Comparison of ENCODE assay signal across 10 mouse cellular contexts in the genomic region with DNA sequence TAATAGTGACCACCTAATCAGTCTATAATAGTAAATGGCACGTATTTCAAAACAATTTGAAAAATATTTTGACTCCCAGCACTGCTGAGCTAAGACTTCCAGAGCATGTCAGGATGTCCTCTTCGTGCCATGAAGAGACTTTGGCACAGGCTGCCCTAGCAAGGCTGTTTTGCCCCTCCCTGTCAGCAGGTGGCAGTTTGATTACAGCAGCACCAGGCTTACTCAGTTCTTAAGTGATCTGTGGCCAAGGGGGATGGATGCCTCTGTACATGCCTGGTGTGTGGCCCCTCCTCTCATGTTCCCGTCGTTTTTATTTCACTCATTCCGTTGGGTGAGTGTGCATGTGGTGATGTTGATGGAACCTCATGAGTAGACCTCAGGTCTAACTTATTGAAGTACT. TPM values are rescaled to one million over a fixed set of nuclear protein-coding genes. Genes with fewer than 3 reads are reported as not detected.
DNase-seq lines count a peak whose midpoint lies in the region; ATAC-seq lines count a peak whose summit lies in the region.
"Had no signal": no experiment of that assay in that cellular context is flagged by ENCODE, and none has a peak within 500 bp of the region (broad histone marks: within the 10 kb centered on the region; RNA-seq: fewer than 3 reads in every experiment).

No protein-coding gene starts in this region.

- no peaks in the 10 kb centered on the region for H3K4me1 ChIP-seq in neural tube, embryonic 15.5 days
- no peaks in the 10 kb centered on the region for H3K4me1 ChIP-seq in embryonic facial prominence, embryonic 10.5 days
- H3K4me1 ChIP-seq: embryonic facial prominence, embryonic 15.5 days had no signal

- H3K27ac ChIP-seq in neural tube, embryonic 15.5 days (replicated peaks) = no peak overlapping the region
- no peak overlapping the region for H3K27ac ChIP-seq in embryonic facial prominence, embryonic 10.5 days (replicated peaks)
- H3K27ac ChIP-seq: embryonic facial prominence, embryonic 15.5 days had no signal

- no peaks in the 10 kb centered on the region for H3K36me3 ChIP-seq in neural tube, embryonic 15.5 days
- no peaks in the 10 kb centered on the region for H3K36me3 ChIP-seq in embryonic facial prominence, embryonic 10.5 days (replicated peaks)
- H3K36me3 ChIP-seq: embryonic facial prominence, embryonic 15.5 days had no signal

- H3K4me3 ChIP-seq in neural tube, embryonic 15.5 days (replicated peaks) = no peak overlapping the region
- no peak overlapping the region for H3K4me3 ChIP-seq in embryonic facial prominence, embryonic 10.5 days
- H3K4me3 ChIP-seq: embryonic facial prominence, embryonic 15.5 days had no signal

- H3K9me3 ChIP-seq in neural tube, embryonic 15.5 days (replicated peaks) = no peaks in the 10 kb centered on the region
- no peaks in the 10 kb centered on the region for H3K9me3 ChIP-seq in embryonic facial prominence, embryonic 10.5 days
- H3K9me3 ChIP-seq: embryonic facial prominence, embryonic 15.5 days had no signal

- WGBS in neural tube, embryonic 15.5 days = 69% methylated on average over 5 of the region's 5 CpGs
- WGBS in embryonic facial prominence, embryonic 10.5 days = 70% methylated on average over 5 of the region's 5 CpGs

- H3K27me3 ChIP-seq in neural tube, embryonic 15.5 days (replicated peaks) = no peaks in the 10 kb centered on the region
- H3K27me3 ChIP-seq in embryonic facial prominence, embryonic 10.5 days (replicated peaks; ENCODE audit: low read depth, poor library complexity, severe bottlenecking) = no peaks in the 10 kb centered on the region
- H3K27me3 ChIP-seq: embryonic facial prominence, embryonic 15.5 days had no signal

- DNase-seq in cerebellum, postnatal 10 days = peak; percentile 21 to 47
- DNase-seq in ovary, postnatal 36 days (ENCODE audit: low spot score) = peak; percentile 57
- no peak for DNase-seq in ovary, postnatal 14 days (ENCODE audit: low spot score)
- no peak for DNase-seq in embryonic facial prominence, embryonic 10.5 days (ENCODE audit: low spot score)
- DNase-seq in gastrocnemius, postnatal 14 days = no peak

- intact Hi-C loops in gastrocnemius, postnatal 14 days (cut with DNase I; ENCODE audit: low total_unique reads) = no loop called here

- ATAC-seq in cerebellum, adult (ENCODE audit: insufficient number of reproducible peaks, low FRiP score, low TSS enrichment) = no peak
- ATAC-seq in monocyte, adult 5-6 weeks (replicated peaks; ENCODE audit: insufficient number of reproducible peaks, low FRiP score, low TSS enrichment, poor library complexity, severe bottlenecking) = peak; percentile 57; the same call in 1 of the 2 replicates
- no peak for ATAC-seq in neural tube, embryonic 15.5 days (ENCODE audit: low FRiP score)

- H3K4me2 ChIP-seq in neural tube, embryonic 15.5 days = no peak overlapping the region
- H3K4me2 ChIP-seq: embryonic facial prominence, embryonic 15.5 days had no signal

- no peak overlapping the region for H3K9ac ChIP-seq in neural tube, embryonic 15.5 days (replicated peaks)
- H3K9ac ChIP-seq: embryonic facial prominence, embryonic 15.5 days had no signal

RNA-seq across cellular contexts. Expression of gene Atp6v1g3, which starts 2.3 kb away (rescaled TPM):
- total RNA-seq in monocyte, adult 5-6 weeks (2017) = 0.86 to 1.5 TPM in 2 of 3 replicates, not detected in the other
- polyA plus RNA-seq in neural tube, embryonic 15.5 days (2015; fragmentation: Nextera tagmentation; extraction: Ambion mirVana) = not detected in 2 replicates
- polyA plus RNA-seq in embryonic facial prominence, embryonic 10.5 days (2016; fragmentation: Nextera tagmentation; extraction: Ambion mirVana) = not detected in 2 replicates
- total RNA-seq in gastrocnemius, postnatal 14 days (2021) = not detected
- total RNA-seq: ES-E14 had no signal

Comparison
In these comparisons a context has a peak if more than half of its experiments do, and no peak if none do; other contexts are left out.
1. DNase-seq: peak in cerebellum, postnatal 10 days (2 of 2) and ovary, postnatal 36 days (single experiment); none in ovary, postnatal 14 days (single experiment), embryonic facial prominence, embryonic 10.5 days (single experiment) and gastrocnemius, postnatal 14 days (single experiment).